Mouse (Mus musculus) kidney, adult 2 months (tissue): ENCODE measurements around the gene Arhgap21.

Source experiments
- CTCF ChIP-seq: fragments of 200-500 bp; conservative IDR thresholded peaks from 2 replicates; pipeline ENCODE4 v1.5.1; 2011; ENCODE audit warnings: low read depth, mild to moderate bottlenecking, control low read depth, low read length, moderate library complexity, mixed read lengths; ENCODE audit not compliant: insufficient read depth, insufficient read length
- POLR2A ChIP-seq: fragments of 200-500 bp; IDR thresholded peaks from one replicate; pipeline ENCODE4 v1.6.1; 2011; ENCODE audit warnings: low read depth, low read length, control low read depth

DNA sequence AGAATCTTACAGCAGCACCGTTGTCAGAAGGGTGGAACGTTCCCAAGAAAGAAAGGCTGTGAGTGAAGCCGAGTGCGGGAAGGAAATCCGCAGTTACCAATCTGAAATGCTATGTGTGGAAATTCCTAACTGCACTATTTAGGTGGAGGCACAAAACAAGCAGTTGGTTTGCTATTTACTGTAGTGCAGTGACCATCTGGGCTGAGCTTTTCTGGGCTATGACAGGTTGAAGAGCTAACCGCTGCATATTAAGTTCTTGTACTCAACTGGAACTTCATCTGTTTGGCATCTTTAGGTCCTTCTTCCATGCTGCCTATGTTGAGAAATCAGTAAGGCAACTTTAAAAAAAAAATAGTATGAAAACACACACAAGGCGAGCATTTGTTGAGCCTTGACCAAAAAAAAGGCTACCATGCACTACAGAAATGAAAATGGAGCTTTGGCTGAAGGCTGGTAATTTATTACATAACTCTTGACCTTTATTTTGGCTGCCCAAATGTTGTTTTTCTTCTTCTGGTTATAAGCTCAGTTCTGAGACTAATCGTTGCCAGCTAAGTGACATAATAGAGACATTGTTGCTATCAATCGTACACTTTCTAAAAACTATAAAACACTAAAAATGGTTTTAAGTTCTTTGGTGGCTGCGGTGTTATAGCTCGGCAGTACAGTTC is 56.2 kb downstream of the Arhgap21 start:
- TF ChIP-seq CTCF = no peak
- no peak for TF ChIP-seq POLR2A
